Mouse (Mus musculus) forebrain, embryonic 14.5 days (tissue): ENCODE measurements at regions not wholly inside any gene's neighbourhood (a gene's known extent, or its start where the extent isn't known, plus 50 kb on each side); places are given as distances from the start of the nearest gene placed in this dataset.

Experiments
- ATAC-seq: fragments of 200-750 bp; cut with Nextera tagmentation; 2 replicates; pipeline ENCODE4 v1.8.0; 2017; ENCODE audit warnings: mild to moderate bottlenecking, moderate library complexity
- DNase-seq: peaks from one replicate; pipeline ENCODE4 v3.0.0-alpha.2; 2015; ENCODE audit warnings: low spot score
- H3K27ac ChIP-seq: fragments of 300-500 bp; sonication (generic); 2 replicates; pipeline ENCODE4 v1.5.1; 2014; ENCODE audit warnings: low read depth, mild to moderate bottlenecking, control low read depth, low read length, moderate library complexity
- H3K27me3 ChIP-seq: fragments of 300-500 bp; sonication (generic); replicated peaks from 2 replicates; pipeline ENCODE4 v1.6.1; 2014; ENCODE audit warnings: low read length, control low read depth, mixed read lengths; ENCODE audit not compliant: control insufficient read depth, insufficient read depth
- H3K36me3 ChIP-seq: fragments of 300-500 bp; sonication (generic); 2 replicates; pipeline ENCODE4 v1.6.1; 2014; ENCODE audit warnings: low read length, control low read depth; ENCODE audit not compliant: control insufficient read depth, insufficient read depth
- H3K4me1 ChIP-seq: fragments of 300-500 bp; sonication (generic); 2 replicates; pipeline ENCODE4 v1.6.1; 2014; ENCODE audit warnings: antibody characterized with exemption, low read length, control low read depth; ENCODE audit not compliant: control insufficient read depth, insufficient read depth
- H3K4me2 ChIP-seq: fragments of 300-500 bp; sonication (generic); 2 replicates; pipeline ENCODE4 v1.6.1; 2014; ENCODE audit warnings: mild to moderate bottlenecking, control low read depth, low read length
- H3K4me3 ChIP-seq: fragments of 300-500 bp; sonication (generic); 2 replicates; pipeline ENCODE4 v1.5.1; 2014; ENCODE audit warnings: low read depth, low read length, control low read depth
- H3K9ac ChIP-seq: fragments of 300-500 bp; sonication (generic); 2 replicates; pipeline ENCODE4 v1.6.1; 2014; ENCODE audit warnings: mild to moderate bottlenecking, low read length, control low read depth, moderate library complexity
- H3K9me3 ChIP-seq: fragments of 300-500 bp; sonication (generic); replicated peaks from 2 replicates; pipeline ENCODE4 v1.6.1; 2016; ENCODE audit warnings: low read length, control low read depth, mixed read lengths; ENCODE audit not compliant: control insufficient read depth
- WGBS: fragments of 180-500 bp; shearing (Covaris S2); extraction: QIAGEN DNeasy Blood & Tissue Kit; methylation state at CpG from one replicate; pipeline ENCODE4 v1.1.7; 2014; 5-methylcytosine and 5-hydroxymethylcytosine counted together

DNA sequence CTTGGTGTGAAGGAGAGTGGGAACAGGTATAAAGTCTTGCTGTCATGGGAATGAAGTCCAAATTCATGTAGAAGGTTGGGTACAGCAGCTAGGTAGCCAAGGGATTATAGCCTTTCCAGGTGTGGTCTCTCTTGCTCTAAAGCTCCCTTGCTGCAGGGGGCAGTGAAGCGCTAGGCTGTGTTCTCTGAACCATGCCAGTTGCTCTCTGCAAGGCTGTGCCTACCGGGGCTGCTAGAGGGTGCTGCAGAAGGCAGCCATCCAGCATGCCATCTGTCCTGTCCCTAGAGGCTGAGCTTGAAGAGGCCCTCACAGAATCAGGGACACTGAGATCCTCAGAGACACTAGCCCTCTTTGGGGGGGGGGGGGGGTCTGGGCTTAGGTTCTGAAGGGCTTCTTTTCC lies 50.6 kb upstream of the Shank2 start:
- Histone ChIP-seq H3K4me2 (no peak overlapping the region), H3K9me3 (no peaks in the 10 kb centered on the region), H3K4me3 (no peak overlapping the region), H3K27ac (no peak overlapping the region), H3K4me1 (no peaks in the 10 kb centered on the region), H3K36me3 (no peaks in the 10 kb centered on the region), H3K9ac (no peak overlapping the region), H3K27me3 (no peaks in the 10 kb centered on the region)
- DNase-seq: peak; percentile 28
- no peak for ATAC-seq
- WGBS: 25% methylated on average over 2 of the region's 2 CpGs
